Mouse (Mus musculus) heart, embryonic 15.5 days (tissue): ENCODE data around the gene Smchd1. TPM values are rescaled to one million over a fixed set of nuclear protein-coding genes. Genes with fewer than 3 reads are reported as not detected.

ENCODE experiments used
- ATAC-seq: fragments of 200-750 bp; cut with Nextera tagmentation; replicated peaks from 2 replicates; pipeline ENCODE4 v1.8.0; 2017; ENCODE audit warnings: low read depth, moderate TSS enrichment; ENCODE audit not compliant: insufficient number of reproducible peaks, insufficient read depth, low FRiP score
- H3K27ac ChIP-seq: fragments of 300-500 bp; sonication (generic); 2 replicates; pipeline ENCODE4 v1.5.1; 2015; ENCODE audit warnings: mild to moderate bottlenecking, inconsistent platforms
- H3K27me3 ChIP-seq: fragments of 300-500 bp; sonication (generic); 2 replicates; pipeline ENCODE4 v1.6.1; 2015; ENCODE audit warnings: inconsistent platforms
- H3K36me3 ChIP-seq: fragments of 300-500 bp; sonication (generic); 2 replicates; pipeline ENCODE4 v1.6.1; 2015; ENCODE audit warnings: mild to moderate bottlenecking, inconsistent platforms
- H3K4me1 ChIP-seq: fragments of 300-500 bp; sonication (generic); replicated peaks from 2 replicates; pipeline ENCODE4 v1.6.1; 2015; ENCODE audit warnings: inconsistent platforms
- H3K4me2 ChIP-seq: fragments of 300-500 bp; sonication (generic); 2 replicates; pipeline ENCODE4 v1.6.1; 2015; ENCODE audit warnings: inconsistent platforms, mild to moderate bottlenecking, moderate library complexity
- H3K4me3 ChIP-seq: fragments of 300-500 bp; sonication (generic); 2 replicates; pipeline ENCODE4 v1.5.1; 2015; ENCODE audit warnings: mild to moderate bottlenecking, inconsistent platforms
- H3K9ac ChIP-seq: fragments of 300-500 bp; sonication (generic); 2 replicates; pipeline ENCODE4 v1.6.1; 2015; ENCODE audit warnings: mild to moderate bottlenecking, inconsistent platforms
- H3K9me3 ChIP-seq: fragments of 300-500 bp; sonication (generic); replicated peaks from 2 replicates; pipeline ENCODE4 v1.6.1; 2016; ENCODE audit warnings: inconsistent platforms
- WGBS: fragments of 180-500 bp; shearing (Covaris S2); methylation state at CpG from one replicate; pipeline ENCODE4 v1.1.7; 2015; ENCODE audit warnings: mixed read lengths; 5-methylcytosine and 5-hydroxymethylcytosine counted together
- polyA plus RNA-seq: library from polyadenylated mRNA; unstranded; fragments of >200 nt; fragmentation: Nextera tagmentation; extraction: Ambion mirVana; gene quantifications from 2 replicates; pipeline ENCODE4 v1.2.1, GENCODE M21; 2015

Smchd1 gene
- 33.2 and 33.3 TPM in 2 replicates for polyA plus RNA-seq

GRCm38 (mm10) chr17:71474762-71475704 lies at the start of gene Smchd1:
Gene Smchd1, minus strand, starts transcription at chr17:71475343.
- Histone ChIP-seq H3K9ac (peak within 1 kb of the TSS; percentile 96), H3K4me3 (peak within 1 kb of the TSS; percentile 68), H3K27me3 (no peaks in the 10 kb centered on the region), H3K4me1 (peaks cover 11% of the 10 kb centered on the region), H3K27ac (peak within 1 kb of the TSS; percentile 99), H3K36me3 (no peaks in the 10 kb centered on the region), H3K9me3 (no peaks in the 10 kb centered on the region), H3K4me2 (peak within 1 kb of the TSS; percentile 86)
- under 1% methylated on average over 102 of the region's 109 CpGs for WGBS
- ATAC-seq: peak; percentile 97

- 92% methylated on average over 11 of the region's 11 CpGs for WGBS
Observed at GRCm38 (mm10) chr17:71510297-71510696, 35.2 kb upstream of the Smchd1 start.

GRCm38 (mm10) chr17:71506832-71507231 lies 31.7 kb upstream of the Smchd1 start:
- ATAC-seq: no peak

More at GRCm38 (mm10) chr17:71510297-71510696, 35.2 kb upstream of the Smchd1 start:
- H3K36me3 ChIP-seq: peaks cover 71% of the 10 kb centered on the region
- no peaks in the 10 kb centered on the region for H3K4me1 ChIP-seq
- H3K27me3 ChIP-seq: no peaks in the 10 kb centered on the region
- no peaks in the 10 kb centered on the region for H3K9me3 ChIP-seq
- H3K4me2 ChIP-seq: no peak overlapping the region
- no peak overlapping the region for H3K4me3 ChIP-seq
- no peak for ATAC-seq
- H3K9ac ChIP-seq: no peak overlapping the region
- no peak overlapping the region for H3K27ac ChIP-seq

GRCm38 (mm10) chr17:71495784-71496183 lies 20.6 kb upstream of the Smchd1 start:
- Histone ChIP-seq H3K27me3 (no peaks in the 10 kb centered on the region), H3K4me3 (no peak overlapping the region), H3K4me1 (0 out of 2 replicates have a peak, but pooled peaks cover under 1% of the 10 kb centered on the region), H3K27ac (no peak overlapping the region), H3K9ac (no peak overlapping the region), H3K9me3 (no peaks in the 10 kb centered on the region), H3K36me3 (peaks cover 56% of the 10 kb centered on the region), H3K4me2 (no peak overlapping the region)
- 88% methylated on average over 4 of the region's 4 CpGs for WGBS
- ATAC-seq: no peak

More at GRCm38 (mm10) chr17:71506832-71507231, 31.7 kb upstream of the Smchd1 start:
- WGBS: 86% methylated on average over 8 of the region's 8 CpGs
- Histone ChIP-seq H3K36me3 (peaks cover 77% of the 10 kb centered on the region), H3K9me3 (no peaks in the 10 kb centered on the region), H3K27ac (no peak overlapping the region), H3K4me2 (no peak overlapping the region), H3K27me3 (no peaks in the 10 kb centered on the region), H3K4me1 (no peaks in the 10 kb centered on the region), H3K4me3 (no peak overlapping the region), H3K9ac (no peak overlapping the region)

- Histone ChIP-seq H3K27ac (no peak overlapping the region), H3K9me3 (no peaks in the 10 kb centered on the region), H3K4me2 (no peak overlapping the region), H3K4me3 (no peak overlapping the region), H3K9ac (no peak overlapping the region), H3K4me1 (peaks cover 6% of the 10 kb centered on the region), H3K27me3 (no peaks in the 10 kb centered on the region), H3K36me3 (peaks cover 13% of the 10 kb centered on the region)
- no peak for ATAC-seq
- 82% methylated on average over 4 of the region's 4 CpGs for WGBS
Observed at GRCm38 (mm10) chr17:71491332-71491686, 16.2 kb upstream of the Smchd1 start.

GRCm38 (mm10) chr17:71490666-71491331 lies 15.7 kb upstream of the Smchd1 start:
- H3K36me3 ChIP-seq: peaks cover 8% of the 10 kb centered on the region
- ATAC-seq: no peak
- no peak overlapping the region for H3K9ac ChIP-seq
- H3K27me3 ChIP-seq: no peaks in the 10 kb centered on the region
- H3K4me2 ChIP-seq: no peak overlapping the region
- no peak overlapping the region for H3K4me3 ChIP-seq
- WGBS: 50% methylated on average over 9 of the region's 9 CpGs
- no peak overlapping the region for H3K27ac ChIP-seq
- H3K4me1 ChIP-seq: peaks cover 10% of the 10 kb centered on the region
- H3K9me3 ChIP-seq: no peaks in the 10 kb centered on the region

- Histone ChIP-seq H3K27ac (no peak overlapping the region), H3K36me3 (no peaks in the 10 kb centered on the region), H3K4me2 (no peak overlapping the region), H3K9me3 (no peaks in the 10 kb centered on the region), H3K9ac (no peak overlapping the region), H3K4me3 (no peak overlapping the region), H3K4me1 (peaks cover 10% of the 10 kb centered on the region), H3K27me3 (no peaks in the 10 kb centered on the region)
- ATAC-seq: no peak
- WGBS: 83% methylated on average over 9 of the region's 9 CpGs
Observed at GRCm38 (mm10) chr17:71489703-71490461, 14.7 kb upstream of the Smchd1 start.

- 0 out of 2 replicates have a peak overlapping the region, but pooled peaks have one; percentile 2 for H3K9ac ChIP-seq
- H3K27ac ChIP-seq: peak overlapping the region; percentile 26; the same call in 1 of the 2 replicates
- no peaks in the 10 kb centered on the region for H3K9me3 ChIP-seq
- 27% methylated on average over 8 of the region's 8 CpGs for WGBS
- peak overlapping the region; percentile 5; the same call in 1 of the 2 replicates for H3K4me3 ChIP-seq
- H3K27me3 ChIP-seq: no peaks in the 10 kb centered on the region
- no peaks in the 10 kb centered on the region for H3K36me3 ChIP-seq
- no peak for ATAC-seq
- H3K4me1 ChIP-seq: peaks cover 10% of the 10 kb centered on the region
- peak overlapping the region; percentile 45 for H3K4me2 ChIP-seq
Observed at GRCm38 (mm10) chr17:71486231-71486851, 11.2 kb upstream of the Smchd1 start.

GRCm38 (mm10) chr17:71485791-71486230 lies 10.7 kb upstream of the Smchd1 start:
- WGBS: 50% methylated on average over 12 of the region's 12 CpGs
- Histone ChIP-seq H3K4me1 (peaks cover 10% of the 10 kb centered on the region), H3K4me3 (peak overlapping the region; percentile 5; the same call in 1 of the 2 replicates), H3K36me3 (no peaks in the 10 kb centered on the region), H3K4me2 (peak overlapping the region; percentile 45), H3K9ac (0 out of 2 replicates have a peak overlapping the region, but pooled peaks have one; percentile 2), H3K9me3 (no peaks in the 10 kb centered on the region), H3K27me3 (no peaks in the 10 kb centered on the region), H3K27ac (peak overlapping the region; percentile 26; the same call in 1 of the 2 replicates)
- no peak for ATAC-seq

GRCm38 (mm10) chr17:71484711-71485110 lies 9.6 kb upstream of the Smchd1 start:
- Histone ChIP-seq H3K4me1 (peaks cover 7% of the 10 kb centered on the region), H3K4me3 (no peak overlapping the region), H3K27me3 (no peaks in the 10 kb centered on the region), H3K9me3 (no peaks in the 10 kb centered on the region), H3K9ac (no peak overlapping the region), H3K4me2 (no peak overlapping the region), H3K36me3 (no peaks in the 10 kb centered on the region), H3K27ac (no peak overlapping the region)
- no peak for ATAC-seq
- WGBS: 86% methylated on average over 5 of the region's 5 CpGs
